Mouse (Mus musculus) intestine, postnatal 0 days (tissue): ENCODE data around the gene Map3k21. TPM values are rescaled to one million over a fixed set of nuclear protein-coding genes. Genes with fewer than 3 reads are reported as not detected.

Experiments used
- ATAC-seq: fragments of 200-750 bp; cut with Nextera tagmentation; 2 replicates; pipeline ENCODE4 v1.8.0; 2017; ENCODE audit warnings: mild to moderate bottlenecking, moderate TSS enrichment, moderate library complexity
- H3K27ac ChIP-seq: fragments of 300-500 bp; sonication (generic); 2 replicates; pipeline ENCODE4 v1.5.1; 2014; ENCODE audit warnings: mild to moderate bottlenecking, low read depth, low read length, moderate library complexity
- H3K27me3 ChIP-seq: fragments of 300-500 bp; sonication (generic); replicated peaks from 2 replicates; pipeline ENCODE4 v1.6.1; 2014; ENCODE audit warnings: low read length, mixed read lengths; ENCODE audit not compliant: control insufficient read depth, insufficient read depth
- H3K36me3 ChIP-seq: fragments of 300-500 bp; sonication (generic); 2 replicates; pipeline ENCODE4 v1.6.1; 2014; ENCODE audit warnings: mild to moderate bottlenecking, moderate library complexity; ENCODE audit not compliant: control insufficient read depth, insufficient read depth
- H3K4me1 ChIP-seq: fragments of 300-500 bp; sonication (generic); replicated peaks from 2 replicates; pipeline ENCODE4 v1.6.1; 2014; ENCODE audit warnings: antibody characterized with exemption, low read length, mixed read lengths; ENCODE audit not compliant: control insufficient read depth, insufficient read depth
- H3K4me2 ChIP-seq: fragments of 300-500 bp; sonication (generic); replicated peaks from 2 replicates; pipeline ENCODE4 v1.6.1; 2014; ENCODE audit warnings: low read depth, mild to moderate bottlenecking, moderate library complexity
- H3K4me3 ChIP-seq: fragments of 300-500 bp; sonication (generic); 2 replicates; pipeline ENCODE4 v1.5.1; 2014; ENCODE audit warnings: low read depth, low read length
- H3K9ac ChIP-seq: fragments of 300-500 bp; sonication (generic); 2 replicates; pipeline ENCODE4 v1.6.1; 2014; ENCODE audit warnings: mild to moderate bottlenecking, low read depth, low read length
- H3K9me3 ChIP-seq: fragments of 300-500 bp; sonication (generic); 2 replicates; pipeline ENCODE4 v1.6.1; 2016; ENCODE audit warnings: mixed run types; ENCODE audit not compliant: control insufficient read depth
- CTCF ChIP-seq: sonication (generic); IDR thresholded peaks from 2 replicates; pipeline ENCODE4 v1.5.1; 2016; ENCODE audit warnings: low read depth, mild to moderate bottlenecking, control low read depth, antibody characterized with exemption, moderate library complexity
- WGBS: fragments of 180-500 bp; shearing (Covaris S2); extraction: QIAGEN DNeasy Blood & Tissue Kit; methylation state at CpG from one replicate; pipeline ENCODE4 v1.1.7; 2014; 5-methylcytosine and 5-hydroxymethylcytosine counted together
- polyA plus RNA-seq: library from polyadenylated mRNA; unstranded; fragments of >200 nt; fragmentation: Nextera tagmentation; extraction: Ambion mirVana; gene quantifications from 2 replicates; pipeline ENCODE4 v1.2.1, GENCODE M21; 2015

The Map3k21 gene
- polyA plus RNA-seq, 1 experiment from 2014 or later, result 4.5 TPM

- Histone ChIP-seq H3K9ac (no peak overlapping the region), H3K9me3 (no peaks in the 10 kb centered on the region), H3K4me1 (0 out of 2 replicates have a peak, but pooled peaks cover 9% of the 10 kb centered on the region), H3K36me3 (no peaks in the 10 kb centered on the region), H3K27me3 (no peaks in the 10 kb centered on the region), H3K4me2 (peak overlapping the region; percentile 91), H3K4me3 (peak overlapping the region; percentile 56), H3K27ac (peak overlapping the region; percentile 46; the same call in 1 of the 2 replicates)
- TF ChIP-seq CTCF, result no peak
- 21% methylated on average over 6 of the region's 6 CpGs for WGBS
- no peak for ATAC-seq
These were observed 86.7 kb downstream of the Map3k21 start for GRCm38 (mm10) chr8:125996980-125997379.

Other genes starting within 250 kb of the Map3k21 start
- 2.4 and 3.0 TPM in 2 replicates for gene Map10, start 240.6 kb upstream of the Map3k21 start, polyA plus RNA-seq
- 23.9 and 26.3 TPM in 2 replicates for gene Ntpcr, start 180.5 kb upstream of the Map3k21 start, polyA plus RNA-seq
- 0.04 and 0.29 TPM in 2 replicates for gene Pcnx2, start 12.1 kb upstream of the Map3k21 start, polyA plus RNA-seq
- gene Kcnk1, start 84.7 kb downstream of the Map3k21 start, polyA plus RNA-seq, result 28.7 and 36.7 TPM in 2 replicates